Mouse (Mus musculus) liver, adult 2 months (tissue): ENCODE measurements around the gene Rpl38. TPM values are rescaled to one million over a fixed set of nuclear protein-coding genes. Genes with fewer than 3 reads are reported as not detected.
"Not testable (repeated sequence)": the region's sequence is repeated elsewhere in the genome, so short reads cannot be mapped to it uniquely, and the experiment has no call there.

Experiments used
- DNase-seq: peaks from one replicate; pipeline ENCODE4 v3.0.0-alpha.2; 2011; ENCODE audit warnings: low read depth, low spot score; ENCODE audit errors: extremely low read depth
- H3K27ac ChIP-seq: fragments of 200-500 bp; replicated peaks from 2 replicates; pipeline ENCODE4 v1.5.1; 2012; ENCODE audit warnings: low read depth, mild to moderate bottlenecking, control low read depth, inconsistent platforms, low read length; ENCODE audit not compliant: insufficient read depth
- H3K27me3 ChIP-seq: fragments of 200-500 bp; 2 replicates; pipeline ENCODE4 v1.6.1; 2012; ENCODE audit warnings: mild to moderate bottlenecking, moderate library complexity, low read length, inconsistent platforms; ENCODE audit not compliant: control insufficient read depth, insufficient read depth
- H3K36me3 ChIP-seq: fragments of 200-500 bp; 2 replicates; pipeline ENCODE4 v1.6.1; 2012; ENCODE audit warnings: low read length, inconsistent platforms; ENCODE audit not compliant: control insufficient read depth, insufficient read depth
- H3K4me1 ChIP-seq: fragments of 200-500 bp; 2 replicates; pipeline ENCODE4 v1.6.1; 2011; ENCODE audit warnings: low read length; ENCODE audit not compliant: control insufficient read depth, insufficient read depth
- H3K4me3 ChIP-seq: fragments of 200-500 bp; 2 replicates; pipeline ENCODE4 v1.5.1; 2011; ENCODE audit warnings: low read depth, mild to moderate bottlenecking, control low read depth, low read length, moderate library complexity; ENCODE audit not compliant: insufficient read depth
- H3K79me2 ChIP-seq: fragments of 200-500 bp; 2 replicates; pipeline ENCODE4 v1.6.1; 2012; ENCODE audit warnings: inconsistent platforms, mild to moderate bottlenecking, low read length, moderate library complexity; ENCODE audit not compliant: control insufficient read depth, insufficient read depth
- H3K9ac ChIP-seq: fragments of 200-500 bp; 2 replicates; pipeline ENCODE4 v1.6.1; 2012; ENCODE audit warnings: low read depth, mild to moderate bottlenecking, control low read depth, inconsistent platforms, low read length
- CTCF ChIP-seq: fragments of 200-500 bp; IDR thresholded peaks from 2 replicates; pipeline ENCODE4 v1.5.1; 2011; ENCODE audit warnings: low read depth, low read length, control low read depth
- POLR2A ChIP-seq: fragments of 200-500 bp; IDR thresholded peaks from 2 replicates; pipeline ENCODE4 v1.6.1; 2011; ENCODE audit warnings: low read length, control low read depth; ENCODE audit not compliant: insufficient read depth; ENCODE audit errors: extremely low read depth
- WGBS: fragments of 180-500 bp; shearing (Covaris S2); methylation state at CpG from one replicate; pipeline ENCODE4 v1.1.7; 2018; 5-methylcytosine and 5-hydroxymethylcytosine counted together
- polyA plus RNA-seq: library from polyadenylated mRNA; depleted of rRNA; stranded (reverse); fragments of >200 nt; gene quantifications from 2 replicates; pipeline ENCODE4 v1.2.3, GENCODE M21; 2012
- total RNA-seq: library from RNA; depleted of rRNA; stranded (reverse); fragments of >200 nt; gene quantifications from 2 replicates; pipeline ENCODE4 v1.2.3, GENCODE M21; 2014

Gene Rpl38
- total and polyA plus RNA-seq, 2 experiments, result 258 to 1,006 TPM

- H3K4me1 ChIP-seq, result peaks cover 4% of the 10 kb centered on the region
- no peak overlapping the region for H3K4me3 ChIP-seq
- 41% methylated on average over 15 of the region's 18 CpGs for WGBS
- no peak for TF ChIP-seq CTCF
- no peak for TF ChIP-seq POLR2A
- peaks cover 11% of the 10 kb centered on the region; the same call in 1 of the 2 replicates for H3K36me3 ChIP-seq
- H3K79me2 ChIP-seq, result peaks cover 2% of the 10 kb centered on the region; the same call in 1 of the 2 replicates
- H3K27me3 ChIP-seq, result no peaks in the 10 kb centered on the region
- H3K27ac ChIP-seq, result no peak overlapping the region
- DNase-seq, result no peak
- H3K9ac ChIP-seq, result no peak overlapping the region
These were observed 940 bp upstream of the Rpl38 start for GRCm38 (mm10) chr11:114667236-114667931.

DNA sequence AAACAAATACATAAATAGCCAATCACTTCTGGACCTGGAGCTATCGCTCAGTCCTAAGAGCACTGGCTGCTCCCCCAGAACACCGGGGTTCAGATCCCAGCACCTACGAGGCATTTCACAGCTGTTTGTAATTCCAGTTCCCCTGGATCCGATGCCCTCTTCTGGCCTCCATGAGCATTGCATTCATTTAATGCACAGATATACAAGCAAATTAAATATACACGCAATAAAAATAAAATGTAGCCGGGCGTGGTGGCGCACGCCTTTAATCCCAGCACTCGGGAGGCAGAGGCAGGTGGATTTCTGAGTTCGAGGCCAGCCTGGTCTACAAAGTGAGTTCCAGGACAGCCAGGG is 415 bp upstream of the Rpl38 start:
- peak; percentile 32; the same call in 1 of the 2 replicates for TF ChIP-seq CTCF
- not testable (repeated sequence) for H3K27me3 ChIP-seq, H3K9ac ChIP-seq, H3K79me2 ChIP-seq, DNase-seq, H3K4me3 ChIP-seq, H3K27ac ChIP-seq, H3K4me1 ChIP-seq
- peaks cover 15% of the 10 kb centered on the region; the same call in 1 of the 2 replicates for H3K36me3 ChIP-seq
- WGBS, result 14% methylated on average over 11 of the region's 11 CpGs

- peak overlapping the region; percentile 70 for H3K4me3 ChIP-seq
- DNase-seq, result peak; percentile 67
- H3K4me1 ChIP-seq, result peaks cover 4% of the 10 kb centered on the region
- no peaks in the 10 kb centered on the region for H3K27me3 ChIP-seq
- peak overlapping the region; percentile 77 for H3K9ac ChIP-seq
- peaks cover 15% of the 10 kb centered on the region; the same call in 1 of the 2 replicates for H3K36me3 ChIP-seq
- H3K27ac ChIP-seq, result peak overlapping the region; percentile 60
- peaks cover 2% of the 10 kb centered on the region; the same call in 1 of the 2 replicates for H3K79me2 ChIP-seq
- no peak for TF ChIP-seq POLR2A
- peak; percentile 72 for TF ChIP-seq CTCF
- WGBS, result under 1% methylated on average over 59 of the region's 60 CpGs
These were observed 658 bp downstream of the Rpl38 start for GRCm38 (mm10) chr11:114668741-114669623.

GRCm38 (mm10) chr11:114669651-114670168 is 1.4 kb downstream of the Rpl38 start:
- Histone ChIP-seq H3K79me2 (peaks cover 2% of the 10 kb centered on the region; the same call in 1 of the 2 replicates), H3K4me1 (peaks cover 4% of the 10 kb centered on the region), H3K4me3 (peak overlapping the region; percentile 70), H3K9ac (peak overlapping the region; percentile 77), H3K36me3 (peaks cover 15% of the 10 kb centered on the region; the same call in 1 of the 2 replicates), H3K27me3 (no peaks in the 10 kb centered on the region), H3K27ac (no peak overlapping the region)
- TF ChIP-seq CTCF, result no peak
- no peak for TF ChIP-seq POLR2A
- no peak for DNase-seq
- WGBS, result 11% methylated on average over 12 of the region's 12 CpGs

DNA sequence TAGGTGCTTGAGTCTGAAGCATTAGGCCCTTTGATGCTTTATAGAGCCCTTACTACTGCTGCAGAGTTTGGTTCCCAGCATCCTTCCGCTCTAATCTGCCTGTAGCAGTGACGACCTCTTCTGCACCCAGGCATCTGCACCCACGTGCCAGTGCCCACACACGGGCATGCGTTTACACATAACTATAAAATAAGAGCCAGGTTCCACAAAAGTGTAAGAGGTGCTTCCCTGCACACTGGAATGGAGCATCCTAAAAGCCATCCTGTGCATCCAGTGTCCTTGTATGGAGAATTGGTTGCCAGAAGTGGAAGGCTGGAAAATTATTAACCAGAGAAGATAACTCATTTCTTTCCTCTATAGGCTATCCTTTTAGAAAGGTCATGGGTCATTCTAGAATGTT is 2.8 kb downstream of the Rpl38 start:
- TF ChIP-seq CTCF, result no peak
- TF ChIP-seq POLR2A, result no peak
- H3K4me3 ChIP-seq, result no peak overlapping the region
- no peaks in the 10 kb centered on the region for H3K27me3 ChIP-seq
- DNase-seq, result no peak
- no peak overlapping the region for H3K9ac ChIP-seq
- H3K36me3 ChIP-seq, result peaks cover 15% of the 10 kb centered on the region; the same call in 1 of the 2 replicates
- peaks cover 2% of the 10 kb centered on the region; the same call in 1 of the 2 replicates for H3K79me2 ChIP-seq
- no peak overlapping the region for H3K27ac ChIP-seq
- 66% methylated on average over 5 of the region's 5 CpGs for WGBS
- peaks cover 6% of the 10 kb centered on the region for H3K4me1 ChIP-seq
